Mouse (Mus musculus) lung, postnatal 36 days (tissue): ENCODE measurements around the gene Mark1.

Source experiments
- DNase-seq: peaks from one replicate; pipeline ENCODE4 v3.0.0; 2022; ENCODE audit warnings: mixed read lengths

The Mark1 gene

GRCm38 (mm10) chr1:184846973-184847372 is 152.4 kb downstream of the Mark1 start:
- no peak for DNase-seq
